Mouse (Mus musculus): ENCODE results near the gene Dennd2a.

DNA sequence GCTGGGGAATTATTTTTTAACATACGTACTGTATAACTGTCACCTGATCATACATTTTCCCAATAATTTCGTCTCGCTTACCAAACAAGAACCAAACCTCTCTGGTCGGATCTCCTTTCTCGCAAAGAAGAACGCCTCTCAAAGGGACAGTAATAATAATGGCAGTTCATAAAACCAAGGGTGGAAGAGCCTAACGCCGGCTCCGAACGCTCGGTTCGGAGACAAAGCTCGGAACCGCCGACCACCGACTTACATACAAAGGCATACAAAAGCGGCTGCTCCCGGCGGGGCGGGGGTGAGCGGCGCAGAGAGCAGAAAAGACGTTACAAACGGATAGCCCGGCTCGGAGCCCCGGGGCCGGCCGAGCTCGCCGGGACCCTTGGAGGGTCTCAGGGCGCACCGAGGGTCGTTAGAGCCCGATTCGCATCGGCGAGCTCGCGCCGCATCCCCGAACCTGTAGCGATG is 138.2 kb downstream of the Dennd2a start:
- no peak for TF ChIP-seq POLR2A (IDR thresholded peaks at IDR 0.05; ENCODE audit: insufficient read length, low read depth)
- no peak for TF ChIP-seq USF1 (IDR thresholded peaks at IDR 0.05; ENCODE audit: low read depth)
- TF ChIP-seq POLR2AphosphoS2 (IDR thresholded peaks at IDR 0.05; ENCODE audit: insufficient read length, low read depth), result no peak
- TF ChIP-seq E2F4 (IDR thresholded peaks at IDR 0.05; ENCODE audit: insufficient read depth), result no peak
- no peak for TF ChIP-seq SRF (IDR thresholded peaks at IDR 0.05; ENCODE audit: control insufficient read depth, insufficient read length, low read depth)
- TF ChIP-seq CEBPB (IDR thresholded peaks at IDR 0.05; ENCODE audit: insufficient read depth, poor library complexity, severe bottlenecking), result no peak
- no peak for TF ChIP-seq TCF12 (IDR thresholded peaks at IDR 0.05; ENCODE audit: insufficient read depth, poor library complexity, severe bottlenecking)
- TF ChIP-seq MYOG (IDR thresholded peaks at IDR 0.05; ENCODE audit: control insufficient read depth in 1 of 3, insufficient read depth in 1 of 3, insufficient read length in 2 of 3, low read depth in 2 of 3), result no peak
